Mouse (Mus musculus): ENCODE data around the gene St8sia6.
"Not testable (repeated sequence)": the region's sequence is repeated elsewhere in the genome, so short reads cannot be mapped to it uniquely, and the experiment has no call there.

Gene St8sia6

DNA sequence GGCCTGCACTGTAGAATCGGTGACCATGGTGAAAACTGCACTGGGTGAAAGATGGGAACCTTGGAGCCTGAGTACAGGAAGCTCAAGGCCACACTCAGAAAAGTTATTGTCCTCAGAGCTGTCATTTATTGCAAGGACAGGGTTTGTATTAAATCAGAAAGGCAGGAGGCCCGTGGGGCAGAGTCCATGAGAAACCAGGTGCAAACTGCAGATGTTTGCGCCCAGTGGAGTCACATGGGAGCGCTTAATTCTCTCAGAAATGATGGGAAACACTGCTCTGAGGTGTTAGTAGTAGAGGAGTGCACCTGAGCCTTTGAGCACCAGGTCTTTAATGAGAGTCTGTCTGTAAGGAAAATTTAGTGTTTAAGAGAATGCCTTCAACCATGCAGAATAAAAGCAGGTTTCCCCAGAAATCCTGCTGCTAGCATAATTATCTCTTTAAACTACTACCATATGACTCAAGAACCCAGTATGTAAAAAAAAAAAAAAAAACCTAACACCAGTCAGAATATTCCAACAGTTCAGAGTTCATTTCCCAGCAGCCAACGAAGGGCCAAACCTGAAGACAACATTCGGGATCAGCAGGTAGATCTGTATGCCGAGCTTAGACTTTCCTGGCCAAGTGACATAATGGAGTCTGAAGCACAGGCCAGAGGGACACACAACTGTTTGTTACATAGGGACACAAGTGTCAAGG lies 163.6 kb downstream of the St8sia6 start:
- no peak for DNase-seq (ENCODE audit: low read depth)

DNA sequence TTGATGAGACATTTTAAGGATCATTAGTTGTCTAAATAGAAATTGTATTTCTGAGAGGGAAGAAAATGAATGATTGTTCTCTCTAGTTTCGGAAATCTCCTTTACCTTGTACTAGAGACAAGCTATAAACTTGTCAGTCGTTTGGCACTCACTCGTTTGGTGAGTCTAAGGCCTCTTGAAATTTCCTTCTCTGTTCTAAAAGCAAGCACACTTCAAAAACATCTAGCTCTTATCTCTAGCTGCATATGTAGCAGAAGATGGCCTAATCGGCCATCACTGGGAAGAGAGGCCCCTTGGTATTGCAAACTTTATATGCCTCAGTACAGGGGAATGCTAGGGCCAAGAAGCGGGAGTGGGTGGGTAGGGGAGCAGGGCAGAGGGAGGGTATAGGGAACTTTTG lies 190.2 kb downstream of the St8sia6 start:
- not testable (repeated sequence) for DNase-seq (ENCODE audit: low read depth)

DNA sequence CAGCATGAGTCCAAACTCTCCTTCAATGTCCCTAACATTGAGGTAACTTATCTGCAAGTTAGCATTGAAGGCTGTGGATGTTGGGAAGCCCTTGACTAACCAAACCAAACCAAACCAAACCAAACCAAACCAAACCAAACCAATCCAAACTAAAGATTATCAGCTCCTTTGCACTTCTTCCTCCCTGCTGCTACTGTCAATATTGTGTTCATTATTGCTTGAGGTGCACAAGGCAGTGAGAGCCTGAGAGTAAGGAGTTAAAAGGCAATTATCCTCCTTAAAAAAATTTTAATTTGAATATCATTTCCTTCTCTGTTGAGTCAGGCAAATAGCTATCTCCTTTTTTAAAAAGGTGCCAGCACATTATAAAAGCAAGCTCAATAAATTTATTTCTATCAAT lies 190.8 kb downstream of the St8sia6 start:
- no peak for DNase-seq (ENCODE audit: low read depth)
